Mouse (Mus musculus) olfactory bulb, adult 2 months (tissue): ENCODE data around the gene Vps16.

Experiments used
- CTCF ChIP-seq: fragments of 200-500 bp; IDR thresholded peaks from 2 replicates; pipeline ENCODE4 v1.5.1; 2012; ENCODE audit warnings: low read depth, mild to moderate bottlenecking, low read length, moderate library complexity; ENCODE audit not compliant: insufficient read depth
- POLR2A ChIP-seq: fragments of 200-500 bp; IDR thresholded peaks from 2 replicates; pipeline ENCODE4 v1.6.1; 2012; ENCODE audit warnings: mild to moderate bottlenecking, low read depth, low read length, moderate library complexity; ENCODE audit not compliant: insufficient read depth

DNA sequence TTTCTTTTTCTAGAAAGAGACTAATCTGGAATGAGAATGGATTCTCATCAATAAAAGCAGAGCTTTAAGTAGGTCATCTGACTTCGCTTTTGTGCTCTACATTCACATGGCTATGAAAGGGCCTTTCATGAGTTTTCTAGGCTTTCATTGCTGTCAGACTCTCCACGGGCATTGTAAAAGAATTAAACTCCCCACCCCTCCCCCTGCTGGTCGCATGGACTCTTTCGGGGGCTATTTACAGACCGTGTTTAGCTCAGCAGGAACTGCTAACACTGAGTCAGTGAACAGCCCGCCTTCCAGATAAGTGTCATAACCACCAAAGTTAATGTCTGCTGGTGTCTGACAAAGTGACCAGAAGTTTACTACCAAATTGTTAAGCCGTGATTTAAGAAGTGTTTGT lies 67.4 kb downstream of the Vps16 start:
- TF ChIP-seq CTCF = no peak
- TF ChIP-seq POLR2A = no peak
